Mouse (Mus musculus) adipocyte (in vitro differentiated cells): ENCODE data around the gene Zbtb16.
A peak's percentile ranks its signal among the peaks of the same experiment; 100 is the strongest.

Source experiments
- DNase-seq: peaks from one replicate; pipeline ENCODE4 v3.0.0-alpha.2; 2016; ENCODE audit warnings: low spot score

The Zbtb16 gene

DNA sequence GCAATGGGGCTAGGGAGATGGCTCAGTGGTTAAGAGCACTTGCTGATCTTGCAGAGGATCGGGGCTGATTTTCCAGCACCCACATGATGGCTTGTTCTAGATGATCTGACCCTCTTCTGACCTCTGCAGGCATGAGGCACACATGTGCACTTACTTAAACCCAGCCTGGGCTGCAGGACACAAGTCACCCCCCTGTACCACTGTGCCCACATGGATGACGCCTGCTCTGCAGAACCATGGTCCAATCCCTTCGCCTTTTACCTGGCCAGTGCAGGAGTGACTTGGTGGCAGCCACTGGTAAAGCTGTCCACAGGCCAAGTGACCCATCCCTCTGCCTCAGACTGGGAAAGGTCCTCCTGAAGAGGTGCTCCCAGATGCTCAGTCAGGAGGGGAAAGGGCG is 67.1 kb downstream of the Zbtb16 start:
- DNase-seq = no peak

DNA sequence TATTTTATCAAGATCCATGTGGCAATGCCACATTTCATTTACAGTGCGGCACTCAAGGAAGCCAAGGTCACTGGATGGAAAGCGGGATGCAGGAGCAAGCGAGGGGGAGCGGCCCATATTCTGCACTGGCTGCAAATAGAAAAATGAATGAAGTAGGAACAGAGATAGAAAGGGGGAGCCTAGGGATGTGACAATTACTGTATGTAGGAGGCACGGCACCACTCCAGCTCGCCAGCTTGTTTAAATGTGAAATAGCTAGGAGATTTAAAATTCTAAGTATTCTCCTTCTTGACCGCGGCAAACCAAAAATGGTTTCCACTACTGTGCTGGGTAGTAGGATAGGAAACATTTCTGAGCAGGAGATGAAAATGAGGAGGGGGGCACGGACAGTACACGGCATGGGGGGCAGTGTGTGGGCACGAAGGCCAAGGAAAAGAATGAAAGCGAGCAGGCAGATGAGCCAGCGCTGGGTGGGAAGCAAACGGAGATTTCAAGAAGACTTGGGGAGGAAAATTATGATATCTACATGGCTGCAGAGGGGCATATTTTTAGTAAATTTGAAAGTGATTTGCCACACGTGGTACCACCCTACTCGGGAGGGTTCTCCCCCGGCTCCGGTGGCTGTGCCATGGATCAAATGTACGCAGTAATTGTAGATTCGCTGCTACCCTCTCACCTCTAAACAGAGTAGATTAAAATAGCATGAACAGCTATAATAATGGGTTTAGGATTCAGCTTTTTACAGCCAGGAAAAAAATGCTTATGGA is 68.2 kb downstream of the Zbtb16 start:
- no peak for DNase-seq

DNA sequence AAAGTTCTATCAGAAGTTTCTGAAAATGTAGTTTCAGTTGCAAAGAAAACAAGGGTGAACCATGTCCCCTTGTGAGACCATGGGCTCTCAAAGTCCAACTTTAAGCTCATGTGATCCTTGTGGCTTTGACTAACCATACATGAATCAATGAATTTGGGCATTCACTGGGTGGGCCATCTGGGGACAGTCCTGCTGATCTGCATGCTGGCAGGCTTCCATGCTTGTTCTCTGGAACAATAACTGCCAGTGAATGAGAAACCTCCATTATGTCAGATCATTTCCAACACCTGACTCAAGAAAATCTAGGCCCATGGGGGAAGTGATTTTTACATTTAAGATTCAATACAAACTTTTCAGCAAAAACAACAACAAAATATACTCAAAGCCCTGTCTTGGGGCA is 70.1 kb downstream of the Zbtb16 start:
- DNase-seq = no peak

DNA sequence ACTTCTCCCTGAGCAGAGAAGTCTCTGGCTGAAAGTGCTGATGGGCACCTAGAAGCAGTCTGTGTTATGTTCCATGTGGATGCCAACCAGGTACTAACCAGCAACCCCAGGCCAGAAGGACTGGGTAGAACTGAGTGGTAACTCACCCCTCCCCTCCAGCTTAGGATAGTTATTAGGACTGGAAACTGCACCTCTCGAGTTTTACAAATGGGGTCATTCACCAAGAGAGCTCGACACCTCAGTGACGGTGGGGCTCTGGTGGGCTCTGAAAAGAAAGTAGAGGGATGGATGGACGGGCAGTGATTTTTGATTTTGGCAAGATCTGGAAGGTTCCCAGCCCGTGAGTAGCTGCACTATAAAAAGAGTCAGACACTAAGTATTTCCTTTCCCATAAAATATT is 71.7 kb downstream of the Zbtb16 start:
- DNase-seq = no peak

DNA sequence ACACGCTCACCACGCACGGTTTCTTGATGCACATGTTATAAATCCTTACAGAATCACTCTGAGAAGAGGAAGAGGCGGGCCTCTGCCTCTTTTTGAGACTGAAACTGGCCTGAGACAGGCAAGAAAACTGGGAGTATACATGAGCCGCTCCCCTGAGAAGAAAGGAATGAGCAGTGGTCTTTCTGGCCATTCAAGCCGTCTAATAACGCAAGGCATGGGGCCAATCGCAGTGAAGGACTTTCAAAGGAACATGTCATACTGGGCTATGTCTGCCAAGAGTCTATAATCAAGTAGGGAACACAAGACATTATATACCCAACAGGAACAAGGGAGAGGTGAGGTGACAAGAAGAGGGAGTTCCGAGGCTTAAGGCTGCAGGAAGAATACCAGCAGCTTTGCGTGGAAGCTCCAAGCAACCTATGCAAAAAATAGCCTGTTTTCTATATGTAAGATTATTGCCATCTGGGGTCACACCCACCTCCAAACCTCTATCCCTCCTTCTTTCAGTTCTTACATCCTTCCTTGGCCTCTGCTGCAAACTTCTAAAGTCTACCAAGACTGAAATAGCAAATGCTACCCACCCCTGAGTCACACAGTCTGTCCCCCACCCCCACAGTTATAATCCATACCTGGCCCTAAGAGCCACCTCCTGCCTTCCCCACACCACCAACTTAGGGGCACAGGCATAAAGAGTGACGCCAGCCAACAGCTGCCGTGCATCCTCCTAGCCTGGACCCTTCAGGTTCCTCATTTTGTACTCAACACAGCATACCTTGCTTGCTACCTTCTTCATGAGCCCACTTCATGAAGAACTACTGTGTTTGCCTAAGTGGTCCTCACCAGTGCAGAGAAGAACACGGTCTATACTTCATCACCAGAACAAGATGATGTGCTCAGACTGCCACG is 74.0 kb downstream of the Zbtb16 start:
- no peak for DNase-seq

DNA sequence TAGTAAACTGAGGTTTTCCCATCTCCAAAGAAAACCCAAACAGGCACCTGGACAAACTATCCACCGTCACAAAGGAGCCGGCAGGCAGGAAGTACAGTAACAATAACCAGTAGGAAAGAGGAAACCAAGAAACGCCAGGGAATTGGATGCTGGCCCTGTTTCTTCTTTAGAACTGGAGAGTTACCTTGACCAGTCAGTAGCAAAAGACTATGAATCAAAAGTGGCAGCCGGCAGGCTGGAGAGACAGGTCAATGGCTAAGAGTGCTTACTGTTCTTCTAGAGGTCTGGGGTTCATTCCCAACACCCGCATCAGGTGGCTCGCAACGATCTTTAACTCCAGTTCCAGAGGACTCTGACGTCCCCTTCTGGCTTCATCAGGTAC is 74.9 kb downstream of the Zbtb16 start:
- DNase-seq = no peak

DNA sequence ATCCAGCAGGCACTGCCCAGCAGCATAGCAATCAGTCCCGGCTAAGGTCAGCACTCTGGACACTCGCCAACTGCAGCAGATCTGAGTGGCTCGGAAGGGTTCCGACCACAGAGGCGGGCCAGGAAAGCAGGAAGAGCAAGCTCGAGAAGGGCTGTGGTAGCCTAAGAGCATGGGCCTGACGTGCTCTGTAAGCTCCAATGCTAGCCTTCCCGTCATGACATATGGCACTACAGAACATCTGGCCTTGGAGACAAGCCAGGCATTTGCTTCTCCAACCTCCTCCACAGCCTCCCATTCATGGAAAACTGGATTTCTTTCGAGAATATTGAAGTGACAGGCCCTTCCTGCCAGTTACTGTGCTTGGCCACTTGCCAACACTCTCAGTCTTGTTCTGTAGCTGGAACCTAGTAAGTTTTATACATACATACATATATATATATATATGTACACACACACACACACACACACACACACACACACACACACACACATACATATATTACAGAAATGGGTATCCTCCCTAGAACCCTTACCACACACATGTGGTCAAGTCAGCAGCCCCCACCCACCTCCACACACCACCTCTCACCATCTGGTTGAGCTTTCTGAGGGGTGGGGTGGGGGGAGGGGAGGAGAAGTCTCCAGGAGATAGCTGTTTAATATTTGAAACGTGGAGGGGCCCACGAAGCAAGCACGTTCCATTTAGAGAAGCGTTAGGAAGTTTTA is 75.4 kb downstream of the Zbtb16 start:
- DNase-seq = peak; percentile 89

DNA sequence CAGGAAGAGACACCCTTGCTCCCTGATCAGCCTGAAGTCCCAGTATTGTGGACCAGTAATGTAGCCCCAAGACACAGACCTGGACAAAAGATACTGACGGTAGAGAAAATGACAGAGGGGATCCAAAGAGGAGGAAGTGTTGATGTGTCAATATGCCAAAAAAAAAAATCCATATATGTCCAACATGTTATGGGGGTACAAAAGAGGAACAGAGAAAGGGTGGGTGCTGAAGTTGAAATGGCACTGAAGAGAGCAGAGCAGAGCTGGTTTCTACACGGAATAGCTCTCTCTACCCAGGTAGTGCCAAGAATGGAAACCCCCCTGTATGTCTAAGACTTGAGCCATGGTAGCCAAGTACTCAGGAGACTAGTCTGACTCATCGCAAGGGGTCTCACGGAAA is 76.9 kb downstream of the Zbtb16 start:
- DNase-seq = no peak

DNA sequence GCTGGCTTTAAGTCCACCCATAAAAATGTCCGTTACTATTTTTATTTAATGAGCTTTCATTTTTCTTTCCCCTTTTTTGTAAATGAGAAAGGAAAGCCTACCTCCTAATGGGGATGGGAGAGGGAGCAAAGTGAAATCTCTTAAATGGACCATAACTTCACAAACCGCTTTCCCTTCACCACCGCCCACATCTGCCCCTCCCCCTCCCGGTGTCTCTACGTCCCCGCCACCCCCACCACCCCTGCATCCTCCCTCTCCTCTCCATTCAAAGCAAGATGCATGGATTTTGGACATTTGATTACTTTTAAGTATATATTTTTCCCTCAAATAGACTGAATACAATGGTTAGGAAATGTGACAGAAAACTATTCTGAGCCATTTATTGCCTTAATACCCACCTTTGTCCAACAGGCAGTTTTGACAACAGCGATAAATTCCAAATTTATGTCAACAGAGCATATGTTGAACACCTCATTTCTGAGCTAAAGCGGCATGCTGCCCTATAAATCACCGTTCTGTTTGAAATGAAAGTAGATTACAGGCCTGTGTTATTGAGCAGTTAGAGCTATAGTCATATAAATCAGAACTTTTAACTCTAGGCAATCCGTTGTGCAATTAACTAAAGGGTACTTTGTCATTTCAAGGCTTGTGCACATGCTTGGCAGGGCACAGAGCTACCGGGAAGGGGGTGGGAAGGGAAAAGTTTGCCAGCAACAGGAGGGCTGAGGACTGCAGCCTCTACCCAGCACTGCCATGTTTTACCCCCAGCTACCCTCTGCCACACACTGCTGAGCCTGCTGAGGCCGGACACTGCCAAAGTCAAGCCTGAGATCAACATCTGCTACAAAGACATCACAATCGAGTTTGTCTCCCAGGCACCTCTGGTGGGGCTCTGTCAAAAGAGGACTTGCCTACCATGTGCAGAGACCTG is 78.1 kb downstream of the Zbtb16 start:
- peak; percentile 79 for DNase-seq

DNA sequence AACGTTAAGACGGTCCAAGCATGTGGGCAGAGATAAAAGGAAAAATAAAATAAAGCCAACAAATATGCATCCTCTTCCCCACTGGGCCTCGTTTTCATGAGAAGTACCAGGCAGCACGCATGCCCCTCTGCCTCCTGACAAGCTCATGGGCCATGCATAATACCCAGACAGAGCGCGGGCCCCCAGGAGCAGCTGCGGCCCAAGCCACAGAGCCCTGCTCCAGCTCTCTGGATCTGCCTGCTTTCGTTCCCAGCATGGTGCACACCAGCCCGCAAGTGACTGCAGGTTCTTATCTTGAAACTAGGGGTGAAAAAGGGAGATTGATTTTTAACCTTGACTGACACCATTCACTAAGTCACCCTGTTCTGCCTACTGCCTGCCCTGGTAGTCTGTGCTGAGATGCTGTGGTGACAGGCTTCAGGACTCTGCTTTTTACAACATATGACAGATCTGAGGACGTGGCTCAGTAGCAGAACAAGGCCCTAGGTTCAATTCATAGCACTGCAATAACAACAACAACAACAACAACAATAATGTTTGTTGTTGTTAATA is 79.7 kb downstream of the Zbtb16 start:
- no peak for DNase-seq

DNA sequence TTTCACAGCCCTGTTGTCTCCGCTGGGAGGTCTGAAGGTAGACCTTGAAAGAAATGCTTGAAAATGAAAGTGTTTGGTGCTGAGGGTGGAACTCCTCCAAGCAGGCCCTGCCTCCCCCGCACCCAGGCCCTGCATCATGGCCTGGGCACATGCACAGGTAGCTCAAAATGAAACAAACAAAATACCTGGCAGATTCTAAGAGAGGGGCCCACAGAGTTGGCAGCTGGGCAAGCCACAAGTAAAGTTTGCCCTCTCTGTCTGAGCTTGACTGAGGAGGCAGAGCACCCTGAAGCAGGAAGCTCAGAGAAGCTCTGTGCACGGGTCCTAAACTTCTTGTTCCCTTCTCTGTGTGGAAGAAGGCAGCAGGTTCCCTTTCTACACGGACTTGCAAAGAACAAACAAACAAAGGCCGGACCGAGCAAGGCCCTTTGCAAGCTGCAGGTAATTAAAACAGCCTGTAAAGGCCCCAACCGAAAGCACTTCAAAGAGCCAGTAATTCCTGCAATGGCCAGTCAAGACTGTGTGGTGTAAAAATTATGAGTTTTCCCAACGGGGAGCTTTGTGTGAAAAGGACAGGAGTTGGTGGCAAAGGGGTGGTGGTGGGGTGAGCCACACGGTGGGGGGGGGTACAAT is 80.5 kb downstream of the Zbtb16 start:
- no peak for DNase-seq

DNA sequence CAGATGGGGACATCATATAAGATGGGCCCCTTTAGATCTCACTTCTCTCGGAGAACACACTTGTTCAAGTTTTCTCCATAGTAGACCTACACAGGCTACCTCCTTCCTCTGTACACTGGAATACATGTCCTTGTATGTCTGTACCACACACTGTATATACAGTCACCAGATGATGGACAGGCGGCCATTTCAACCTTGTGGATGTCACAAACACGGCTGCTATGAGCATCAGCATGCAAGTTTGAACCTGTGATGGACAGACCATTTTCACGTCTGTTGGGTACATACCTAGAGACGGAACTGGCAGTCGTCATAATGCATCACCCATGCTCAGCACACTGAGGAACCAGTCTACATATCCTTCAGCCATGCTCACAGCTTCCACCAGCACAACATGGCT is 81.6 kb downstream of the Zbtb16 start:
- DNase-seq = no peak

DNA sequence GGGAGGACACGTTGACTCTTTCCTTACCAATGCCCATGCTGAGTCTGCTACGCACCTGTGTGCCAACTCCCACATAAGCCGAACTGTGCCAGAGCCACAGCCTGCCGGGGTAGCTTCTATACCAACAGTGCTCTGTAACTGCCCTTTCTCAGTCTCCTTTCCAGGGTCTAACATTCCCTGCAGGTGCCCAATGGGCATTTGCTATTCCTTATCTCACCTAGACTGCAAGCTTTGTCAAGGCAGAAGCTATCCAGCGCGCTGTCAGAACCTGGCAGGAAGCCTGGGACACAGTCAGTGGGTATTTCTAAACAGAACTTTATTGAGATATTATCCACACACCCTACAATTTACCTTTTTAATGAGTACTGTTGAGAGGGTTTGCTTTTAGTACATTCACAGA is 82.1 kb downstream of the Zbtb16 start:
- no peak for DNase-seq

DNA sequence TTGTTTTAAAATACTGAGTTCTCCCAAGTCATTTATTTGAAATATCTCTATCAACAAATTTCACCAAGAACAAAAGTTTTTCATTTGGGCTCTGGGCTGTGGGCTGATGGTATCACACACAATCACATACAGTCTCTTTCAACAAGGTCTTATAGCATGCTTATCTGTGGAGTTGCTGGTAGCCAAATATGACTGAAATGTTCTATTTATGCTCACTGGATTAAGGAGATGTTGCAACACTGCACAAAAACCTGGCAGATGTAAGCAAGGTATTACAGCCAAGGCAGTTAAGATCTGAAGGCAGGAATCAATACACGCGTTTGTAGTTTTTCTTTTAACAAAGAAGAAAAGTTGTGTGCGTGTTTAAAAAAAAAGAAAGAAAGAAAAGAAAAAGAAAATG is 84.1 kb downstream of the Zbtb16 start:
- peak; percentile 60 for DNase-seq

DNA sequence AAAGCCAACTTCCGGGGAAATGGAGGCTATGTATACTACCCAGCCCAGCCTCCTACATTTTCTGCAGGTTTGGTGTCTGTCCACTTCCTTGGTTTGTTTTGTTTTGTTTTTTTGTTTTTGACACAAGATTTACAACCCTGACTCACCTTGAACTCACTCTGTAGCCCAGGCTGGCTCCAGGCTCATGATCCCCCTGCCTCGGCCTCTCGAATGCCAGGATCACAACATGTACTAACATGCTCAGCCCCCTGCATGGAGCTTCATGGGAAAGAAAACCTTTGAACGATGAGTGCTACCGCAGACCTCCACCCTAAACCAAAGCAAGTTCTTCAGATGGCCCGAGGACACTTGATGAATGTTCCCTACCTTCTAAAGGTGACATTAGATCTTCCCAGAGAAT is 86.4 kb downstream of the Zbtb16 start:
- no peak for DNase-seq

DNA sequence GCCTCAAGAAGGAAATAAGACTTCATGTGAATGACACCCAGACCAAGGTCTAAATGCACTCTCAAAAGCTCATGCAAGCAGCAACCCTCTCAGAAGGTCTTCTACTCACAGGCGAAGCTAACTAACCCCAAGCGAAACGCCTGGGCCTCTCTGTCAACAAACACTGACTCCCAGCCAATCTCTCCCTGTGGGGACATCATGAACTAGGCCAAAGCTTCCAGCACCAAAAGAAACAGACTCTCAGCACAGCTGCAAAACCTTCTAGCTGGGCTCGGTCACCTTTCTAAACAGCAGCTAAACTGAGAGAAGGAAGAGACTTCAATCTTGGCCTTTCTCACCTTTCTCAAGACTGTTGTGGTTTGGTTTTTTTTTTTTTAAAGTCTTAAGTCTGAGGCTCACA is 86.9 kb downstream of the Zbtb16 start:
- DNase-seq = peak; percentile 95

DNA sequence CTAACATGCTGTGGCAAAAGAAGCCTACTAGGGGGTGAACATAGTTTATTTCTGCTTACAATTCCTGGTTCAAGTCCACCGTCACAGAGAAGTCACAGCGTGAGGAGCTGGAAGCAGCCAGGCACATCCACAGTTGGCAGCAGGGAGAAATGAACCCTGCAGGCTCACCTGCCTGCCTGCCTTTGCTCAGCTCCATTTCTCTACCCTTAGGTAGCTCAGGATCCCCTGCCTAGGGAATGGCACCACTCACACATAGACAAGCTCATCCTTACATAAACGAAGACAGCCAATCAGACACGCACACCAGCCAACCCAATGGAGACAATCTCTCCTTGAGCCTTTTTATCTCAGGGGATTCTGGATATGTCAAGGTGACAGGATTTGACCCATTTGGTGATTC is 87.3 kb downstream of the Zbtb16 start:
- no peak for DNase-seq

DNA sequence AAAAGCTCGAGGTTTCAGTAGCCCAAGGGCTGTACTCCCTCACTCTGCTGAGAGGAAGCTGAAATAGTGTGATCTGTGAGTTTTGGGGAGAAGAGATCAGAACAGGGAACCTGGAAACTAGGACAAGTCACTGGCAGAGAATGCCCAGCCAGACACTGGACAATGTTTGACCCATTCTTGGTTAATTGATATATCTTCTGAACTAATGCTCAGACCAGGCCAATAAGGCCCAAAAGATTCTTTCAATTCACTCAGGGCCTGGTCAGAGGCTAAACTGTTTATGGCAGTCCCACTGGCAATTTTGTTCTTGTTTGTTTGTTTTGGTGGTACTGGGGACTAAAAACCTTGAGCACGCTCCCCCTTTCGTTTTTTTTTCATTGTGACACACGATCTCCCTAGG is 87.8 kb downstream of the Zbtb16 start:
- DNase-seq = peak; percentile 48

DNA sequence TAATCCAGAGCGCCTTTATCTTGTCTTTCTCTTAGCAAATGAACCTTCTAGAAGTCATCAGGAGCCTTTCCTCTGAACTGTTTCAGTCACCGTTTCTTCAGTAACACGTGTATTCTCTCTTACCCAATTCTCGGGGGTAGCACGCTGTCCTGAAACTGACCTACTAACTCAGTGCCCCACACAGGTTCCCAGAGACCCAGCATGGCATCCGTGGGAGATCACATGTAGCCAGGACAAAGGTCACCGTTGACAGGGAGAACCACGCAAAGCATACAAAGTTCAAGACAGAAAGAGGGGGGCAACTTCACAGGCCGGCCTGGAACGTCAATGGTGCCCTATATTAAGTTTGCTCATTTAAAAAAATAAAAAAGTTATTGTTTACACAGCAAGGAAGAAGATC is 89.5 kb downstream of the Zbtb16 start:
- DNase-seq = no peak

DNA sequence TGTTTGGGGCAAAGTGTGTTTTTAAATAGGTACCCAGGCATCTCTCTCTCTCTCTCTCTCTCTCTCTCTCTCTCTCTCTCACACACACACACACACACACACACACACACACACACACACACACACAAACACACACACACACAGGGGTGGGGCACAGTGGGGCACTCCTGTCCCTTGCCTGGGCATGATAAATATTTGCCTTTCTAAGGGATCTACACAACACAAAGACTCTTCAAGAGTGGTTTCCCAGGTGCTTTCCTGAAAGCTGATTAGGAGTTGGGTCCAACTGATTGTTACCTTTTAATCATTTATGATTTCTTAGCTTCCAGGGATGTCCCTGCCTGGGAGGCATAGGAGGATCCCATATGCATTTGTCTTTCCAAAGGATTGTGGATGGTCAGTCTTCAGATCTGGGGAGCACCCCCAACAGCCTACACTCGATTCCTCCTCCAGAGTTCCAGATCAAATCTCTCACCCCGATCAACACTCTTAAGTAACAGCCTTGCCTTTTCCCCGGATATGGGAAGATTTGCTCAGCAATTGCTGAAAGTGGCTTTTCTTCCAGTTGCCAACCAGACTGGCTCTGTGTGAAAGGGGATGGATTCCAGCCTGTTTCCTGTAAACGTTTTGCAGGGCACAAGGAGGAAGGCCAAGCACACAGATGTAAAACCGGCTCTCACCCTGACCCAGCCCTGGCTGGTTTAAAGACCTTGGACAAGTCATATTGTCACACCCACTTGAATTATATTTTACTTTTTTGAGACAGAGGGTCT is 90.5 kb downstream of the Zbtb16 start:
- peak; percentile 95 for DNase-seq
